Mouse (Mus musculus): ENCODE measurements at regions not wholly inside any gene's neighbourhood (a gene's known extent, or its start where the extent isn't known, plus 50 kb on each side); places are given as distances from the start of the nearest gene placed in this dataset.

DNA sequence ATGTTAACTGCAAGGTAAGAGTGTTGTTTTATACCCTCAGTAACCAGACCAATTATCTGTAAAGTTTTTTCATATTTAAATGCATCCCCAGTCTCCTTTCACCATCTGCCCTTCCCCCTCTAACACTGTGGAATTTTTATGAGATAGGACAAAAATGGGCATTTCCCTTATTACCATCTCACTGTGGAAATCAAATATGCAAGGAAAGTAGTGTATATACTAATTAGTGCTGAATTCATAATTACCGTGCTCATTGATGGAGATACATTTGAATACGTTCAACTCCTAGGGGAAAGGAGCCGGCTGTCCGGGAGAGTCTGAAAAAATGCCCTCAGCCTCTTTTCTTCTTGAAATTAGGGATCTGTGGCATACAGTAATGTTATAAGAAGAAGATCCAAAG, 394.4 kb upstream of the Mgmt start:
- Histone ChIP-seq H3K9me3 (ENCODE audit: control insufficient read depth, low read length) (no peaks in the 10 kb centered on the region), H3K4me3 (ENCODE audit: low read depth, low read length) (no peak overlapping the region), H3K36me3 (ENCODE audit: control insufficient read depth, insufficient read depth, low read length) (no peaks in the 10 kb centered on the region), H3K9ac (ENCODE audit: low read length) (no peak overlapping the region), H3K4me2 (ENCODE audit: low read depth, severe bottlenecking) (no peak overlapping the region), H3K27ac (replicated peaks; ENCODE audit: low read depth, low read length) (no peak overlapping the region), H3K4me1 (ENCODE audit: control insufficient read depth, insufficient read depth, low read length) (peaks cover 30% of the 10 kb centered on the region), H3K27me3 (ENCODE audit: control insufficient read depth, insufficient read depth, low read length) (no peaks in the 10 kb centered on the region)
- WGBS: 85% methylated on average over 4 of the region's 4 CpGs
- no peak for DNase-seq (ENCODE audit: low spot score)
- ATAC-seq (ENCODE audit: insufficient number of reproducible peaks, low FRiP score, low TSS enrichment, low read depth): no peak

DNA sequence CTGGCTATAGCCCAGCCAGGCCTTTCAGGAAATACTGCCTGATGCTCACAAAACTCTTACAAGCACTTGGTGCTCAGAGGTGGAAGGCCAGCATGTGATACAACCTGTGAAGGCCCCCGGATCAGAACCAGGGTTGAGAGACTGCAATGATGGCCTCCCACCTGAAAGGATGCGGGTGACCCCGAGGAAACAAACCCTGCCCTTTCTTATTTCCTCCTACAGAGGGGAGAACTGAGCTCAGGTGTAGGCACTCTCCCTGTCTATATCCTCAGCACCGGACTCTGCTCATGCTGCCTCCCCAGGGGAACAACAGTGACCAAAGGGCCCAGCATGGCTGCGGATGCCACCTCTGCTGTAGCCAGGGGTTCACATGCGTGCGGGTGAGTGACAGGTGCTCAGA, 393.3 kb upstream of the Mgmt start:
- Histone ChIP-seq H3K9me3 (ENCODE audit: control insufficient read depth, low read length) (no peaks in the 10 kb centered on the region), H3K27ac (replicated peaks; ENCODE audit: low read depth, low read length) (no peak overlapping the region), H3K4me3 (ENCODE audit: low read depth, low read length) (no peak overlapping the region), H3K4me2 (ENCODE audit: low read depth, severe bottlenecking) (no peak overlapping the region), H3K27me3 (ENCODE audit: control insufficient read depth, insufficient read depth, low read length) (no peaks in the 10 kb centered on the region), H3K9ac (ENCODE audit: low read length) (no peak overlapping the region), H3K36me3 (ENCODE audit: control insufficient read depth, insufficient read depth, low read length) (no peaks in the 10 kb centered on the region), H3K4me1 (ENCODE audit: control insufficient read depth, insufficient read depth, low read length) (peaks cover 26% of the 10 kb centered on the region)
- WGBS: 88% methylated on average over 7 of the region's 7 CpGs
- ATAC-seq (ENCODE audit: insufficient number of reproducible peaks, low FRiP score, low TSS enrichment, low read depth): no peak
- DNase-seq (ENCODE audit: low spot score): no peak

GRCm38 (mm10) chr7:136501855-136502847, 392.3 kb upstream of the Mgmt start:
- H3K27ac ChIP-seq (replicated peaks; ENCODE audit: low read depth, low read length): no peak overlapping the region
- no peaks in the 10 kb centered on the region for H3K27me3 ChIP-seq (ENCODE audit: control insufficient read depth, insufficient read depth, low read length)

GRCm38 (mm10) chr7:136511389-136511788, 383.0 kb upstream of the Mgmt start:
- H3K4me2 ChIP-seq (ENCODE audit: low read depth, severe bottlenecking): no peak overlapping the region
- no peak for ATAC-seq (ENCODE audit: insufficient number of reproducible peaks, low FRiP score, low TSS enrichment, low read depth)
- H3K36me3 ChIP-seq (ENCODE audit: control insufficient read depth, insufficient read depth, low read length): no peaks in the 10 kb centered on the region
- no peak overlapping the region for H3K27ac ChIP-seq (replicated peaks; ENCODE audit: low read depth, low read length)
- no peaks in the 10 kb centered on the region for H3K9me3 ChIP-seq (ENCODE audit: control insufficient read depth, low read length)
- no peak for DNase-seq (ENCODE audit: low spot score)
- no peaks in the 10 kb centered on the region for H3K27me3 ChIP-seq (ENCODE audit: control insufficient read depth, insufficient read depth, low read length)
- 88% methylated on average over 6 of the region's 6 CpGs for WGBS
- H3K4me3 ChIP-seq (ENCODE audit: low read depth, low read length): no peak overlapping the region
- H3K4me1 ChIP-seq (ENCODE audit: control insufficient read depth, insufficient read depth, low read length): no peaks in the 10 kb centered on the region
- no peak overlapping the region for H3K9ac ChIP-seq (ENCODE audit: low read length)

More at GRCm38 (mm10) chr7:136501855-136502847, 392.3 kb upstream of the Mgmt start:
- no peak overlapping the region for H3K4me3 ChIP-seq (ENCODE audit: low read depth, low read length)
- H3K4me1 ChIP-seq (ENCODE audit: control insufficient read depth, insufficient read depth, low read length): peaks cover 17% of the 10 kb centered on the region
- WGBS: 27% methylated on average over 32 of the region's 32 CpGs
- ATAC-seq (ENCODE audit: insufficient number of reproducible peaks, low FRiP score, low TSS enrichment, low read depth) (peak; percentile 57), DNase-seq (ENCODE audit: low spot score) (peak; percentile 74)
- no peaks in the 10 kb centered on the region for H3K9me3 ChIP-seq (ENCODE audit: control insufficient read depth, low read length)
- no peak overlapping the region for H3K4me2 ChIP-seq (ENCODE audit: low read depth, severe bottlenecking)
- H3K9ac ChIP-seq (ENCODE audit: low read length): no peak overlapping the region
- no peaks in the 10 kb centered on the region for H3K36me3 ChIP-seq (ENCODE audit: control insufficient read depth, insufficient read depth, low read length)

GRCm38 (mm10) chr7:136515376-136515775, 379.0 kb upstream of the Mgmt start:
- H3K4me2 ChIP-seq (ENCODE audit: low read depth, severe bottlenecking): no peak overlapping the region
- H3K4me3 ChIP-seq (ENCODE audit: low read depth, low read length): no peak overlapping the region
- no peak overlapping the region for H3K9ac ChIP-seq (ENCODE audit: low read length)
- H3K27ac ChIP-seq (replicated peaks; ENCODE audit: low read depth, low read length): no peak overlapping the region
- DNase-seq (ENCODE audit: low spot score): no peak
- no peaks in the 10 kb centered on the region for H3K9me3 ChIP-seq (ENCODE audit: control insufficient read depth, low read length)
- WGBS: 83% methylated on average over 1 of the region's 1 CpGs
- H3K27me3 ChIP-seq (ENCODE audit: control insufficient read depth, insufficient read depth, low read length): no peaks in the 10 kb centered on the region
- no peak for ATAC-seq (ENCODE audit: insufficient number of reproducible peaks, low FRiP score, low TSS enrichment, low read depth)
- H3K36me3 ChIP-seq (ENCODE audit: control insufficient read depth, insufficient read depth, low read length): no peaks in the 10 kb centered on the region
- no peaks in the 10 kb centered on the region for H3K4me1 ChIP-seq (ENCODE audit: control insufficient read depth, insufficient read depth, low read length)

DNA sequence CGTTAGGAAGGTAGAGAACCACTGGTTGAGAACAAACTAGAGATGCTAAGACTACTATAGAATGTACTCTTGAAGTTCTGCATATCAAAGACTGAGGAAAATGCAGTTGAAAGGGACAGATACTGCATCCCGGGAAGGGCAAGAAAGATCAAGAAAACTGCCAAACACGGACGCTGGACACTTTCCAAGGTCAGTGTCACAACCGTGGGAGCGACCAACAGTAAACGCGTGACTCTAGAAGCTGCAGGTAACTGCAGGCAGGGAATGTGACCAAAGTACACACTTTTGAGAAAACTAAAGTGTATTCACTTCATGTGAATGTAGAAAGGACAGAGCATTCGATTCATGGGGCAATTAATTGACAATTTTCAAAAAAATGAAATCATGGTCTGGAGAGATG, 368.6 kb upstream of the Mgmt start:
- no peak for ATAC-seq (ENCODE audit: insufficient number of reproducible peaks, low FRiP score, low TSS enrichment, low read depth)
- H3K4me2 ChIP-seq (ENCODE audit: low read depth, severe bottlenecking): no peak overlapping the region
- no peaks in the 10 kb centered on the region for H3K9me3 ChIP-seq (ENCODE audit: control insufficient read depth, low read length)
- WGBS: 93% methylated on average over 9 of the region's 9 CpGs
- no peak overlapping the region for H3K27ac ChIP-seq (replicated peaks; ENCODE audit: low read depth, low read length)
- H3K27me3 ChIP-seq (ENCODE audit: control insufficient read depth, insufficient read depth, low read length): no peaks in the 10 kb centered on the region
- H3K9ac ChIP-seq (ENCODE audit: low read length): no peak overlapping the region
- DNase-seq (ENCODE audit: low spot score): no peak
- H3K4me3 ChIP-seq (ENCODE audit: low read depth, low read length): no peak overlapping the region
- H3K4me1 ChIP-seq (ENCODE audit: control insufficient read depth, insufficient read depth, low read length): no peaks in the 10 kb centered on the region
- no peaks in the 10 kb centered on the region for H3K36me3 ChIP-seq (ENCODE audit: control insufficient read depth, insufficient read depth, low read length)

- H3K27me3 ChIP-seq (ENCODE audit: control insufficient read depth, insufficient read depth, low read length): no peaks in the 10 kb centered on the region
- DNase-seq (ENCODE audit: low spot score) (no peak), ATAC-seq (ENCODE audit: insufficient number of reproducible peaks, low FRiP score, low TSS enrichment, low read depth) (no peak)
- no peaks in the 10 kb centered on the region for H3K36me3 ChIP-seq (ENCODE audit: control insufficient read depth, insufficient read depth, low read length)
- H3K9ac ChIP-seq (ENCODE audit: low read length): no peak overlapping the region
- no peak overlapping the region for H3K27ac ChIP-seq (replicated peaks; ENCODE audit: low read depth, low read length)
- no peaks in the 10 kb centered on the region for H3K4me1 ChIP-seq (ENCODE audit: control insufficient read depth, insufficient read depth, low read length)
- no peaks in the 10 kb centered on the region for H3K9me3 ChIP-seq (ENCODE audit: control insufficient read depth, low read length)
- no peak overlapping the region for H3K4me3 ChIP-seq (ENCODE audit: low read depth, low read length)
- WGBS: 90% methylated on average over 8 of the region's 8 CpGs
- H3K4me2 ChIP-seq (ENCODE audit: low read depth, severe bottlenecking): no peak overlapping the region
These were observed 364.2 kb upstream of the Mgmt start for GRCm38 (mm10) chr7:136530006-136530785.

DNA sequence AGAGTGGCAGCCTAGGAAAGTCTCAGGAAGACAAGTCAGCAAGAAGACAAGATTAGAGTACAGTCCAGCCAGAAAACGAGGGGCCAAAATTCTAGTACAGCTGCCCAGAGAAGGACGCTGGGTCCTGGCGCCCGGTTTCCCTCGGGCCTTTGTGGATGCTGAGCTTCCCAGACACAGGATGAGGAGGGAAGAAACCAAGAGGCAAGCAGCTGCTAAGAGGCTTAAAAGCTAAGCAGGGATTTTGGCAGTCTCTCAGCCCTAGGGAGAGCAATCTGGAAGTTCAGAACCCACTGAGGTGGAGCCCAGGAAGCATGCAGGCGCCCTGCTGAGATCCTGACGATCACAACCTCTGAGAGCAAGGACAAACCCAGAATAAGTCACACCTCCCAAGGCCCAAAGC, 363.1 kb upstream of the Mgmt start:
- Histone ChIP-seq H3K4me3 (ENCODE audit: low read depth, low read length) (no peak overlapping the region), H3K36me3 (ENCODE audit: control insufficient read depth, insufficient read depth, low read length) (no peaks in the 10 kb centered on the region), H3K9me3 (ENCODE audit: control insufficient read depth, low read length) (no peaks in the 10 kb centered on the region), H3K27me3 (ENCODE audit: control insufficient read depth, insufficient read depth, low read length) (no peaks in the 10 kb centered on the region), H3K4me1 (ENCODE audit: control insufficient read depth, insufficient read depth, low read length) (no peaks in the 10 kb centered on the region), H3K27ac (replicated peaks; ENCODE audit: low read depth, low read length) (no peak overlapping the region), H3K4me2 (ENCODE audit: low read depth, severe bottlenecking) (no peak overlapping the region; the same call in 1 of the 2 replicates), H3K9ac (ENCODE audit: low read length) (no peak overlapping the region)
- 74% methylated on average over 7 of the region's 7 CpGs for WGBS
- no peak for ATAC-seq (ENCODE audit: insufficient number of reproducible peaks, low FRiP score, low TSS enrichment, low read depth)
- no peak for DNase-seq (ENCODE audit: low spot score)

Measured in limb, embryonic 11.5 days (tissue).